Mouse (Mus musculus) spleen, embryonic (tissue): ENCODE measurements around the gene Hoxb5.

ENCODE experiments used
- CTCF ChIA-PET: fragments of 350-600 bp; sonication (Branson Sonifier 250); formaldehyde crosslinking; loops from one replicate; lab custom pipeline; 2022; lab: Charles Lee

Gene Hoxb5

DNA sequence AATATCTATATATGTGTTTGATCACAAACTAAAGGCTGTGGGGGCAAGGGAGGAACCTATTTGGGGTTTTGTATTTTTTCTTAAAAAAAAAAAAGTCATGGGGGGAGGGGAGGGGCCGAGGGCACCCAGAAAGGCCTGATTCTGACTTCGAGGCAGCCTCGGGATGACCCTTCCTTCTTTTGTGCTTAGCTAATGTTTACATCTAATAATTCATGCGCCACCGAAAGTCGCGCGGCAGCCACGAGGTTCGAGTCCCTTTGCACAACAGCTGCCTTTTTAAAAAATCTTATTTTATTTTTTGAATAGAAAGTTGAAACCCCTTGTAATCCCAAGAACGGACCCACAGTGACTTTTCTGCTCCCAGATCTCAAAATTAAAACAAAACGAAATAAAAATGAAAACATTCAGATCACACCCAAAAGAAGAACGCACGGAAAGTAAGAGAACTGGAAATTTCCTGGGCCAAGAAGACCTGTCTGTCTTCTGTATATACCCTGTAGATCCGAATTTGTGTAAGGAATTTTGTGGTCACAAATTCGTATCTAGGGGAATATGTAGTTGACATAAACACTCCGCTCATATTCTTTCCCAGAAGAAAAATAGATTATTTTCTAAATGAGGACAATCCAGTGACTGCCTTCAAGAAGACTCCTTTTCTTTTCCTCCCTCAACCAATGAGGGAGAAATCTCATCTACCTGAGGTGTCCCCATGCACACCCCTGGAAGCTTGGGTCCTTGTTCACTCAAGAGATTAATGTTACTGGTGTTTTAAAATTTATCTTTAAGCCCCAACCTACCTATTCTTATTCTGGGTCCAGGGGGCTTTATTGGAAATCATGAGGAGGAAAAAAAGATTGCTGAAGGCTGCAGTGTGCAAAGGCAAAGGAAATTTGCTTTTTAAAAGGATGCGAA lies 13.8 kb downstream of the Hoxb5 start:
- CTCF ChIA-PET: no interaction called here

DNA sequence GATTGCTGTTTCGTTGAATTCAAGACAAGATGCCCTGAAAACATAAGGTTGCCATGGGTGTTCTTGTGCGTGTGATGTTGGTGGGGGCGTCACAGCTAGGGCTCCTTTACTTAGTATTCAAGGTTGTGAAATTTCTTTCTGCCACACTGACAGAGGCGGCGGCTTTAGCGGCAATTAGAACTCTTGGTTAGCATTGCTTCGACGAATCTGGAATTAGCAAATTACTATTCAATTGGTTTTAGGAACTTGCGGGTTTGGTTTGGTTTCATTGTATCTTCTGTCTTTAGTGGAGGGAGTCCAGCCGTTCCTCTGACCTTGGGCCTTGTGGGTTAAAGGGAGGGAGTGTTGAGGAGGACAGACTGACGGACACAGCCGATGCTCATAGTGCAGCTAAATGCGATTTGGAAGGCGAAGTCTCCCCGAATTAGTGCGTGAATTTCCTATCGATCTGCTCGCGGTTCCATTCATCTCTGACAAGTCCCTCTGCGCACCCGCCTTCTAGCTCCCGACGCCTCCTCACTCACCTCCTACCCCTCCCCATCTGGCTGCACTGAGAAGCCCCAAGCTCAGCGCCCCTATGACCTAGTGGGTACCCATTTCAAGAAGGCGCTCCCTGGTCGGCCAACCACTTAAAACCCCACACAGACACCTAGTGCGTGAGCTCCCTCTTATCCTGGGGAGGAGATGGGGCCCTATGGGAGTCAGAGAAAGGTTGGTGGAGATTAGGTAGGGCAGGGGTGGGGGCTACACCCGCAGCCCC lies 14.7 kb downstream of the Hoxb5 start, which contains the start of gene Hoxb4:
Gene Hoxb4, plus strand, starts transcription at position 660 of the 760 bp plus-strand sequence.
- CTCF ChIA-PET: no interaction called here

DNA sequence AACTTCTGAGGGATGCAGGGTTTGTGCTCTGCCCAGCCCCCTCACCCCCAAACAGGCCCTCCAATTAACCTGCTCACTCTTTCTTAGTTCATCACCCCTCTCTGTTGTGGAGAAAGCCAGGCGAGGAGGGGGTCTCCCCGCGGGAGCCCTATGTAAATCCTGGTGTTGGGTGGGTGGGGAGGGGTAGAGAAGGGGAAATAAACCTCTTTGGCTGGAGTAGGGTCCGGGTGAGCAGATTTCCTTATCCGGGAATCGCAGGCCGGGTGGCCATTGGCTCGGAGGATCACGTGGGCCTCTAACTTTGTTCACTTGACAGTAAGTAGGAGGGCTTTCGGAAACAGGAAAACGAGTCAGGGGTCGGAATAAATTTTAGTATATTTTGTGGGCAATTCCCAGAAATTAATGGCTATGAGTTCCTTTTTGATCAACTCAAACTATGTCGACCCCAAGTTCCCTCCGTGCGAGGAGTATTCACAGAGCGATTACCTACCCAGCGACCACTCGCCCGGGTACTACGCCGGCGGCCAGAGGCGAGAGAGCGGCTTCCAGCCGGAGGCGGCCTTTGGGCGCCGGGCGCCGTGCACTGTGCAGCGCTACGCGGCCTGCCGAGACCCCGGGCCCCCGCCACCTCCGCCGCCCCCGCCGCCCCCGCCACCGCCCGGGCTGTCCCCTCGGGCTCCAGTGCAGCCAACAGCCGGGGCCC lies 15.4 kb downstream of the Hoxb5 start:
- CTCF ChIA-PET: no interaction called here

DNA sequence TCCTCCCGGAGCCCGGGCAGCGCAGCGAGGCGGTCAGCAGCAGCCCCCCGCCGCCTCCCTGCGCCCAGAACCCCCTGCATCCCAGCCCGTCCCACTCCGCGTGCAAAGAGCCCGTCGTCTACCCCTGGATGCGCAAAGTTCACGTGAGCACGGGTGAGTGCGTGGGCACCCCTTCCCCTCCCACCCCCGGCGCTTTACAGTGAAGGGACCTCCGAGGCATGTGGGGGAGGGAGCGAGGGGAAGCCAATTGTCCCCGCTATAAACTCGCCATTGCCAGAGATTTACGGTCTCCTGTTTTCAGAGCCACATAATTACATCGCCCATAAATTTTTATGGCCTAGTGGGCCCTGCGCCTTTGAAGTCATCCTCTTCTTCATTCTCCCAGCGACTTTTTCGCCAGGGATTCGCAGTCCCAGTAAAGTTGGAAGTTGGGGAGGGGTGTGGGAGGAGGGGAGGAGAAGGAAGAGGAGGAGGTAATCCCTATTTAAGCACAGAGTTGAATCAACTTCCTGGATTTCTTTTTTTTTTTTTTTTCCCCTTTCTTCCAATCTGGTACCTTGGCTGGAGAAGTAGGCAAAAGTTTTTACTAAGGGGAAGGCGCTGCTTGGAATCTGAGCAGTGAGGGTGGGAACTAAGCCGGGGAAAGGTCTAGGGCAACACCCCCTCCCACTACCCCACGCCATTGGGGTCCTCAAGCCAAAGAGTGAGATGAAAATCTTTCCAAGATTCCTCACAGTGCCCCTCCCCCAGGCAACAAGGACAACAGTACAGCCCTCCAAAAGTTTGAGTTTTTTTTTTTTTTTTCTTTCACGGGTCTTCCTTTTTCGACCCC lies 16.2 kb downstream of the Hoxb5 start:
- CTCF ChIA-PET: interaction anchor here (0.7 kb wide), 1 partner anchor 568 kb away, joined by 5 read pairs; no protein-coding TSS in a partner anchor

DNA sequence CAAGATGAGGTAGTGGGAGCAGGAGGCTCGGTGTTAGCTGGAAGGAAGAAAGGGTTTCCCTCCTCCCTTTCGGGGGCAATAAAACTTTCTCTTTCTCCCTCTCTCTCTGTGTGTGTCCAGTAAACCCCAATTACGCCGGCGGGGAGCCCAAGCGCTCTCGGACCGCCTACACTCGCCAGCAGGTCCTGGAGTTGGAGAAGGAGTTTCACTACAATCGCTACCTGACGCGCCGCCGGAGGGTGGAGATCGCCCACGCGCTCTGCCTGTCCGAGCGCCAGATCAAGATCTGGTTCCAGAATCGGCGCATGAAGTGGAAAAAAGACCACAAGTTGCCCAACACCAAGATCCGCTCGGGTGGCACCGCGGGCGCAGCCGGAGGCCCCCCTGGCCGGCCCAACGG lies 16.8 kb downstream of the Hoxb5 start:
- CTCF ChIA-PET: interaction anchor here (0.7 kb wide), 1 partner anchor 569 kb away, joined by 5 read pairs; no protein-coding TSS in a partner anchor

DNA sequence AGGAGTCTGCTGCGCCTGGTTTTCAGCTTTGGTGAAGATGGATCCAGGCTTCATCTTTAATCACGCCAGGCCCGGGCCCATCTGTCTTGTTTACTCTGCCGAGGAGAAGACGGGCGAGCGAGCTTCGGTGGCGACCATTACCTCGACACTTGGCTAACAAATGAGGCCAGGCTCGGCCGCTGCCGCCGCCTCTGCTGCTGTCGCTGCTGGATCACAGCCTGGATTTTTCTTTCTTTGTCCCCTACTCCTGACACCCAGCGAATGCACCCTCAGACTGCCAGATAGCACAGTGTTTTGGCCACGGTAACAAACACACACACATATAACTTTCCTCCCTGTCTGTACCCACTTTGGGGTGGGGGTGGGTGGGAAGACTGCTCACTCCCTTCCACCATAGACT lies 17.6 kb downstream of the Hoxb5 start:
- CTCF ChIA-PET: interaction anchor here (0.7 kb wide), 1 partner anchor 378 kb away, joined by 5 read pairs; no protein-coding TSS in a partner anchor

DNA sequence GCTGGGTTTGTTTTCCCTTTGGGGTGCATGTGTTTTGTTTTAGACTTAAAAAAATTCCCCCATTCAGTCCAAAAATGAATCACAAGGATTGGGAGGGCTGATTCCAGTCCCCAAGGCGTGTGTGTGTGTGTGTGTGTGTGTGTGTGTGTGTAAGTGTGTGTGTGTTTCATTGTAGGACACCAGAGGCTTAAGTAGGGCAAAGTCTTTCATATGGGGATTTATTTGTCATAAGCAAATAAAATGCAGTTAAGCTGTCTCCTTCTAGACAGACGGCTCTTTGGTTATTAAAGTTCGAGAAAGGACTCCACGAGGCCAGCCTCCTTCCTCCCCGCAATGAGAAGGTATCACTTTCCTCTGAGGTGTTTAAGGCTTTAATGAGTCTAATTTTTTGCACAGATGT lies 18.7 kb downstream of the Hoxb5 start:
- CTCF ChIA-PET: no interaction called here

DNA sequence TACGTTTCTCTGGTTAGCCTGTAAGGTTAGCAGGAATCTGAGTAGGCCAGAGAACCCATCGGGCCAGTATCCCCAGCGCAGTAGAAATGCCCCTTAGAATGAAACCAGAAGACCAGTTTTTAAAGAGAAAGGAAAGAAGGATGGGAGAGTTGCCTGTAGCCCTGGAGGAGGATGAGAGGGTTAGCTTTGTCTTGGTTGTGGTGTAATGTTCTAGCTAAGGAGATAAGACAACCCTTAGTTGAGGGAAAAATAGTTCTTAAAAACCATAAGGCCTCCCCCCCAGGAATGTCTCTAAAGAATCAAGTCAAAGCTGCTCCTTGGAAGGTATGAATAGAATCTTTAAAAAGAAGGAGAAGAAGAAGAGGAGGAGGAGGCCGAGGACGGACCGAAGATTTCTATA lies 19.6 kb downstream of the Hoxb5 start:
- CTCF ChIA-PET: no interaction called here

DNA sequence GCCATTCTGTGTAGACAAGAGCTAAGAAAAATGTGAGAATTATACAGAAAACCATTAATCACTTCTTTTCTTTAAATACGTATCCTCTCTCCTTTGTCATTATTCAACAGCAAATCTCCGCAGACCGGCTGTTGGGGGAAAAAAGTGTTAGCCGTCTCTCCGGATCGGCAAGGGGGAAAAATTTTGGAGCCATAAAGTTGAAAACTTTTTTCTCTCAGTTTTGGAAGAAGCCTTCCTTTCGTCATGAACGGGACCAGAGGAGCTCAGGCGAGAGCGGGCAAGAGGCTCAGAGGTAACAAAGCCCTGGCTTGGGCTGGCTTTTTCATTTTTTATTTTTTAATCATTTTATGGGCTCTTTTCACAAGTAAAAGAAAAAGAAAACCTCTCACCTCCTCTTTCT lies 20.0 kb downstream of the Hoxb5 start, which contains the start of gene Hoxb3:
Gene Hoxb3, plus strand, starts transcription at position 173 of the 400 bp plus-strand sequence.
- CTCF ChIA-PET: no interaction called here

DNA sequence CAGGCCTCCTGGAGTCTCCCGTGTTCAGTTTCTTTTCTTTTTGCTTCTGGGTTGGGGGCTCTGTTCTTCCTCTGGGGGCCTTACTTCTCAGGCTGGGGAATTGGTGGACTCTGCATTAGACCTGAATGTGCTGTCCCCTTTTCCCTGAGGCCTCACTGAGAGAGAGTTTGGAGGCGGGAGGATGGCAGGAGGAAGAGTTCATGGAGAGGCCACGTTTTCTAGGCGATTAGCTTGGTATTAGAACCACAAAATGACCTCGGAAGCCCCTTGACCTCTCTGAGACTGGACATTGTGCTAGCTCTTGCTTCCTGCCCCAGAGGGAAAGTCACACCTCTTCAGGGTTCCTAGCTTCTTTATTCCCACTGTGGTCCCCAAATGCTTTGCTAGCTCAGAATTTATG lies 21.0 kb downstream of the Hoxb5 start:
- CTCF ChIA-PET: interaction anchor here (0.6 kb wide), 2 partner anchors 223 to 543 kb away, joined by 3 to 4 read pairs; no protein-coding TSS in a partner anchor

DNA sequence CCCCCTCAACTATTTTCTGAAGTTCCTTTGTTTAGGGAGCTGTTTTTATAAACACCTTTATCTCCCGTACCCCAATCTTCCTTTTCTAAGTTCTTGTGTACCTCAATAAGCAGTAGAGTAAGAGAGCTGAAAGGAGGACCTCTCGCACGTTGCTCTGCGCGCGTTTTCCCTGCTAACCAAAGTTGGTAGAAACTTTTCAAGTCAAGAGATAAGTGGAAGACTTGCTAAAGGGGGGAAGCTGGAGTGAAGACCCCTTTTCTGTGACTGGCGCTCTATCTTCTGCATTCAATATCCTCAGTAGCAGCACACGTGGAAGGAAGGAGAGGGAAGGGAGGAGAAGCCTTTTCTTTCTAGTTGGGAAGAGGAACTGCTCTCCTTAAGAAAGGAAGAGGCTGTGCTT lies 21.8 kb downstream of the Hoxb5 start:
- CTCF ChIA-PET: no interaction called here

DNA sequence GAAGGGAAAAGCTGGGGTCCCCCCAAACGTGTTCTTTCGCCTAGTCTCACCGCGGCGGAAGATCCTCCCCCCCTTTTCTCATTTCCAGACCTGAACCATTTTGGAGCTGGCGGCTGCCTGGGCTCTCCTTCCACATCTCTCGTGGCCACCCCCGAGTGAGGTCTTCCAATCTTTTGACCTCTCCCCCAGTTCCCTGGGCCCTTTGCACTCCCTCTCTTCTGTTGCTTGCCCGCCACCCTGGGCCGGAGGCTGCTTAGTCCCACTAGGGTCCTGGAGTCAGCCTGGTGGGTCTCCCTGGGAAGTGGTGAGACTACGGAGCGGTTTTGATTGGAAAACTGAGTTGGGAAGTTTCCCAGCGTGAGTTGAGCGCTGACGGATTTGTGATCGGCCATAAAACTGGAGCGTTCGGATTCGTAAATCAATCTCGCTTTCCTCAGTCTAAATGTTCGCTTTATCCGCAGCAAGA lies 22.6 kb downstream of the Hoxb5 start:
- CTCF ChIA-PET: no interaction called here

DNA sequence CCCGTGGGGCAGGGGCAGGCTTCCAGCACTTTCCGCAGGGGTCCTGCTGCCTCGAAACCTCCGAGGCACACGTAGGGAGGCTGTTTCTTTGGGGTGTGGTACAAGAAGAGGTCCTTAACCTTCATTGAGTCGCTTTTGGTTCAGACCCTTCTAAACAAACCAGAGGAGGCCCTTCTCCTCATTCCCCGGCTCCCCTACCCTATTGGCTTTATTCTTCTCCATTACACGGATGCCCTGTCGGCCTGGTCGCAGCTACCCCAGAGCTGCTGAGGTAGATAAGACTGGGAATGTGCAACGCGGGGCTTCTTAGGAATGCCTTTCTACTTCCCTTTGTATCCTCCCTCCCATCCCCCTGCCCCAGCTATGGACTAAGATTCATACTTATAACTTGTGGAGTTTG lies 23.6 kb downstream of the Hoxb5 start:
- CTCF ChIA-PET: no interaction called here

DNA sequence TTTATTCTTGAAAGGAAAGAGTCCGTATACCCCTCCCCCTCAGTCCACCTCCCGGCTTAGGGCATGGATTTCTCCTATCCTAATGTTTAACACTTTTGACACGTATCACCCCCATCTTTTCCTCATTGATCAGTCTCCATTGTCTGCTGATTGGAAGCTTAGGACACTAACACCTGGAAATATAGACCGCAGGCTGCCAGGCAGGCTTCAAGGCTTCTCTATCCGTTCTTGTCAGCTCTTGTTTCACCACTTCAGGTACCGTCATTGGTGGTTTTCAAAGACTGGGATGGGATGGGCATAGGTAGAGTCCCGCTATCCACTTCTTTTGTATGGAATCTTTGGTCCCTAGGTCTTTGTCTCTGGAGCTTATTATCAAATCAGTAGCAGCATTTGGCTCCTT lies 24.0 kb downstream of the Hoxb5 start:
- CTCF ChIA-PET: no interaction called here

DNA sequence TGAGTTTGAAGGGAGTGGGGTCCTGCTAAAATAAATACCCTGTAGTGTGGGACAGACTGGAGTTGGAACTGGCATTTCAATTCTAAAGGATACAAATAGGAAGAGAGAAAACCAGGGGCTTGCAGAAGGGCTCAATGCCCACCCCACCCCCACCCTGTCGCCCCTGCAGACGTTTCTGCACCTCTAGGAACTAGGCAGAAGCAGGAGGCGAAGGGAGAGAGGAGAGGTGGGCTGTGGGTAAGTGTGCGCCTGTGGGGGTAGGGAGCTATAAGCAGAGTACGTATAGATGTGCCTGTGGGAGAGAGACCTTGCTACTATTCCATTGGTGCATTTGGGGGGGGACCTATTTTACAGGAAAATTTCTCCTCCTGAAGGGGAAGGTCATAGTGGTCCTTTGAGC lies 24.6 kb downstream of the Hoxb5 start:
- CTCF ChIA-PET: no interaction called here

DNA sequence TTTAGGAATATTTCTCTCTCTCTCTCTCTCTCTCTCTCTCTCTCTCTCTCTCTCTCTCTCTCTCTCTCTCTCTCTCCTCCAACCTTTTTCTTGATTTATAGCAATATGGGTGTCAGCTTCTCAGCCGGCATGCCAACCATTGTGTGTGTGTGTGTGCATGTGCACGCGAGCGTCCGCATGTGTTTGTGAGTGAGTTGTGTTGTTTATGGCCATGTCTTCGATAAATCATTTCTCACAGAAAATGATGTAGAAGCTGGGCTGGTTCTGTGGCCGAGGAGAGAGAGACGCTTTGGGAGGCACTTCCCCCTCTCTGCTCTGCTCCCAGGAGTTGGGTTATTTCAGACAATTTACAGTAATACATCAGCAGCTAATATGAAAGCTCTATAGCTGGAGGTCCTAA lies 25.5 kb downstream of the Hoxb5 start:
- CTCF ChIA-PET: no interaction called here

DNA sequence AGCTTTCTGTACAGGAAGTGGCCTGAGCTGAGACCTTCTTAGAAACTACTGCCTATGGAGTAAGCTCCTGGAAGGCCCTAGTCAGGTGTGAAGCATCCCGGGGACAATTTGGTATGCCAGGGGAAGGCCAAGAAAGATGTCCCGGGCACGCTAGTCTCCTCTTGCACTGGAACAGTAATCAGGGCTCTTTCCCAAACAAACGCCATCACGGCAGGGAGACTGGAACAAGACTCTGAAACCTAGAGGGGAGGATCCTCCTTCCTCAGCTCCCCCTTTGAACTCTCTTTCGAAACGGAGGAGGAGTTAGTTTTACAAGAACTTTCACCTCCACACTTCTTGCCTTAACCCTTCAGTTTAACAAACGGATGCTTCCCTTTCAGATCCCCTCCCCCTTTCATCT lies 29.0 kb downstream of the Hoxb5 start:
- CTCF ChIA-PET: interaction anchor here (0.5 kb wide), 1 partner anchor 19 kb away, joined by 3 read pairs; no protein-coding TSS in a partner anchor

DNA sequence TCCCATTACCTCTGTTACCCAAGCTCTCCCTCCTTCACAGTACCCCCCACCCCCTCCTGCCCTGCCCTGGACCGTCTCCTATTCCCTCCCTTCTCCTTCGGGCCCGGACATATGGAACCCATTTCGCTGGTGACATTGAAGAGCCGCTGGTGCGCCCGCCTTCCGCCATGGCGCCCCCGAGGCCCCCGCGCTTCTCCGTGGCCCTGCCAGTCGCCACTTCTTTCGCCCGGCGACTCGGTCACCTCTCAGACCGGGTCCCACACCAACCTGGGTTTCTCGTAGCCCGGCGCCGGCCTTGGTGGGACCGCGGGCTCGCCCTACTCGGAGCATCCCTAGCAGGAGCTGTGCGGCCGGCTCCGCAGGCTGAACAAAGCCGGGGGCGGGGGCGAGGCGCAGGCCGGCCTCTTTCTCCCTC lies 29.5 kb downstream of the Hoxb5 start:
- CTCF ChIA-PET: no interaction called here

DNA sequence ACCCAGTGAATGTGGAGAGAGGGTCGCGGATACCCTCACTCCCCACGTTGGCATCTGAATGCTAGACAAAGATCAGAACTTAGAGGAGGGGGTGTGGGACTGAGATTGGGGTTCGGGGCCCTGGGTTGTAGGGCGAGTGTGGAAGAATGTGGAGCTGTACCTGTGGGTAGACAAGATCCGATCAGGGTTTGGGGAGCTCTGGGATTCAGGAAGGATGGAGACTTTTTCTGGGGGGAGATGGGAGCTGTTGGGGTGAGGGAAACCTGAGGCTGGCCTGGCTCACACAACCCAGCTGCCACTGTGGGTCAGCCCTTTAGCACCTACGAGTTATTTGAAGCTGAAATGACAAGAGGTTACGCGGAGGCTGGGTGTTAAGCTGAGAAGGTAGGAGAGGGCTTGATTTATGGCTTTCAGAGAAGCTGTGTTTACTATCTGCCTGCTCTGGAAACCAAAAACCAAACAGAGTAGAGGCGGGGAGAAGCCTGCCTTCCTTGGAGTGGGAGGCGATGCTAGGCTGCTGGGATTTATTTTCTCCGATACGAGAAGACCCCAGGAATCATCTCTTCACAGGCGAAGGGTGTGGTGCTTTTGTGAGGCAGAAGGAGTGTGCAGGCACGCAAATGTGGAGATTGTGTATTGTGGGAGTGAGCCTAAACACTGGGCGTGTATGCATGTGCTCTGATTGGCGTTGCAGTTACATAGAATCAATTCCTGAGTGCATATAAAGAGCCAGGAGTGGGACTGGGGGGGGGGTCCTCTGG lies 30.3 kb downstream of the Hoxb5 start:
- CTCF ChIA-PET: no interaction called here

DNA sequence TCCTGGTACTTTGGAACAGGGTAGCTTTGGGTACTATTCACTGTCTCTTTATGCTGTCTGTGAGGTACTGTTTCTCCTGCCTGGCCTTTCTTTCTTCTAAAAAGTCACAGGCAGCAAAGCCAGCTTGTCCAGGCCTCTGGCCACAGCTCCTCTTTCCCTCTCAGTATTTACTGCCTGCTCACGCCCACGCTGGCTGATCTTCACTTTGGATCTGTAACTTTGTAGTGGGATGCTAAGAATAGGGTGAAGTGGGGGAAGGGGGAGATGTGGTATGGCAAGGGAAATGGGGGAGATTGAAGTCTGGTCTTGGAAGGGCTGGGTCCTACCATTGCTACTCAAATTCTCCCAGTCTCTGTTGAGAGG lies 30.8 kb downstream of the Hoxb5 start:
- CTCF ChIA-PET: interaction anchor here (0.7 kb wide), 1 partner anchor 178 kb away, joined by 3 read pairs; no protein-coding TSS in a partner anchor
